Mouse (Mus musculus) hematopoietic stem cell, adult 5-6 weeks (primary cell): ENCODE data around the gene Slamf7. TPM values are rescaled to one million over a fixed set of nuclear protein-coding genes. Genes with fewer than 3 reads are reported as not detected.
A peak's percentile ranks its signal among the peaks of the same experiment; 100 is the strongest.

Experiments
- ATAC-seq, 2 experiments: fragments of 125-278 bp in 1 of 2; replicated peaks in 1 of 2; 2 replicates each; pipeline ENCODE4 v1.8.0; 2016 to 2017; ENCODE audit warnings: inconsistent platforms in 2 of 2, mild to moderate bottlenecking in 2 of 2, moderate number of reproducible peaks in 2 of 2, low read depth in 1 of 2, moderate TSS enrichment in 1 of 2; ENCODE audit not compliant: low FRiP score in 2 of 2, poor library complexity in 2 of 2, severe bottlenecking in 2 of 2, insufficient read depth in 1 of 2, low TSS enrichment in 1 of 2
- total RNA-seq: library from RNA; stranded (forward); fragments of 172-1452, 232-1000 nt; gene quantifications from 2 replicates; pipeline ENCODE4 v1.2.3, GENCODE M21; 2017

Slamf7 gene
- total RNA-seq, 1 experiment from 2014 or later, result 1.9 TPM

- no peak for ATAC-seq
Observed at GRCm38 (mm10) chr1:171647716-171648115, 5.1 kb downstream of the Slamf7 start.

GRCm38 (mm10) chr1:171646429-171646940 lies 6.3 kb downstream of the Slamf7 start:
- ATAC-seq, result no peak

- peak; percentile 48 to 59; a peak in 3 of 4 replicates for ATAC-seq
Observed at GRCm38 (mm10) chr1:171643612-171644011, 9.2 kb downstream of the Slamf7 start.

GRCm38 (mm10) chr1:171640796-171641195 lies 12.0 kb downstream of the Slamf7 start:
- no peak for ATAC-seq

- ATAC-seq, result no peak
Observed at GRCm38 (mm10) chr1:171638686-171639085, 14.1 kb downstream of the Slamf7 start.

GRCm38 (mm10) chr1:171637101-171637500 lies 15.7 kb downstream of the Slamf7 start:
- no peak for ATAC-seq

GRCm38 (mm10) chr1:171635696-171636095 lies 17.1 kb downstream of the Slamf7 start:
- no peak for ATAC-seq

- ATAC-seq, result peak; percentile 82 to 89
Observed at GRCm38 (mm10) chr1:171631447-171631846, 21.4 kb downstream of the Slamf7 start.

- no peak for ATAC-seq
Observed at GRCm38 (mm10) chr1:171630912-171631311, 21.9 kb downstream of the Slamf7 start.

GRCm38 (mm10) chr1:171630041-171630440 lies 22.8 kb downstream of the Slamf7 start:
- no peak for ATAC-seq

- peak; percentile 37 to 40; a peak in 3 of 4 replicates for ATAC-seq
Observed at GRCm38 (mm10) chr1:171629168-171629567, 23.7 kb downstream of the Slamf7 start.

GRCm38 (mm10) chr1:171627801-171628200 lies 25.0 kb downstream of the Slamf7 start:
- ATAC-seq, result peak in 1 of 2 experiments; percentile 30; a peak in 1 of 4 replicates

- ATAC-seq, result no peak; a peak in 1 of 4 replicates
Observed at GRCm38 (mm10) chr1:171620091-171620490, 32.7 kb downstream of the Slamf7 start.

- peak in 1 of 2 experiments; percentile 28; a peak in 2 of 4 replicates for ATAC-seq
Observed at GRCm38 (mm10) chr1:171619645-171620044, 33.2 kb downstream of the Slamf7 start.

- peak; percentile 90 to 95 for ATAC-seq
Observed at GRCm38 (mm10) chr1:171619001-171619400, 33.8 kb downstream of the Slamf7 start.

GRCm38 (mm10) chr1:171616881-171617515 lies 35.8 kb downstream of the Slamf7 start:
- peak in 1 of 2 experiments; percentile 16; a peak in 1 of 4 replicates for ATAC-seq

GRCm38 (mm10) chr1:171613962-171614361 lies 38.9 kb downstream of the Slamf7 start:
- ATAC-seq, result 0 out of 4 replicates have a peak, but pooled peaks have one; percentile 42 to 47

GRCm38 (mm10) chr1:171610781-171611180 lies 42.1 kb downstream of the Slamf7 start:
- ATAC-seq, result no peak

GRCm38 (mm10) chr1:171610026-171610425 lies 42.8 kb downstream of the Slamf7 start:
- ATAC-seq, result peak in 1 of 2 experiments; percentile 48; a peak in 1 of 4 replicates
